In genomic region chr1:58410776-58411175, GRCm38 (mm10) we compare ENCODE assay signal across 12 mouse cellular contexts.
"Had no signal": no experiment of that assay in that cellular context is flagged by ENCODE, and none has a peak within 500 bp of the region (broad histone marks: within the 10 kb centered on the region; RNA-seq: fewer than 3 reads in every experiment).

No protein-coding gene starts in this region.

- H3K9me3 ChIP-seq: liver, embryonic 15.5 days; megakaryocyte, embryonic 14.5 days; midbrain, embryonic 12.5 days; neural tube, embryonic 13.5 days; stomach, embryonic 15.5 days had no signal

- H3K4me2 ChIP-seq: liver, embryonic 15.5 days; midbrain, embryonic 12.5 days; neural tube, embryonic 13.5 days; stomach, embryonic 15.5 days had no signal

- H3K27me3 ChIP-seq: liver, embryonic 15.5 days; megakaryocyte, embryonic 14.5 days; midbrain, embryonic 12.5 days; neural tube, embryonic 13.5 days; stomach, embryonic 15.5 days had no signal

- DNase-seq: kidney, postnatal 10 days; lung, adult 2 months; lung, postnatal 10 days; right cerebral cortex, postnatal 14 days; thymus, postnatal 36 days had no signal

- H3K27ac ChIP-seq: left cerebral cortex, adult 2 months; liver, embryonic 15.5 days; macrophage; midbrain, embryonic 12.5 days; neural tube, embryonic 13.5 days; stomach, embryonic 15.5 days had no signal

- H3K4me3 ChIP-seq: left cerebral cortex, adult 2 months; liver, embryonic 15.5 days; megakaryocyte, embryonic 14.5 days; midbrain, embryonic 12.5 days; neural tube, embryonic 13.5 days; stomach, embryonic 15.5 days had no signal

- H3K4me1 ChIP-seq: liver, embryonic 15.5 days; midbrain, embryonic 12.5 days; neural tube, embryonic 13.5 days; stomach, embryonic 15.5 days had no signal

- H3K9ac ChIP-seq: liver, embryonic 15.5 days; midbrain, embryonic 12.5 days; neural tube, embryonic 13.5 days; stomach, embryonic 15.5 days had no signal
